In the genomic region with DNA sequence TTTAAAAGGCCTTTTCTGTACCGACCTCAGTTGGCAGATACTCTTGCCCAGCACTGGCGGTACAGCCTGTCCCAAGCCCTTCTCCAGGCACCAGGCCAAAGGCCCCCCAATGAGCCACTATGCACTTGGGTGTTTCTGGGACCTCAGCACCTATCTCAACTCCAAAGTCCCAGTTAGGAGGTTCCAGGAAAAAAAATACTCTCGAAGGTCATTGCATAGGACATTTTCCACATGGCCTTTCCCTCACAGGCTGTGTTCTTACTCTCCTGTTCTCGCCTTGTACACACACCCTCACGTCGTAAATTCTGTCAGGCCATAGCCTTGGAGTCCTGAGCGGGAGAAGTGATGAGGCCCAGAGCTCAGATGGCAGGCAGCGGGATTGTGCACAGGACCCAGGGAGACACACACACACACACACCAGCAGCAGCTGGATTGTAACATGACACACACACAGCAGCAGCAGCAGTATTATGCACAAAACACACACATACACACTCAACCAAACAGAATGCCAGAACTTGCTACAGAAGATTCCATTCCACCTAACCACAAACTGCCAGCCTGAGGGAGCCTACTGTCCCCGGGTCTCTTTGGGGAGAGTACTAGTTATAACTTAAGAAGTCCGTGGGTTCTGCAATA, we compare ENCODE assay signal across 8 mouse cellular contexts. TPM values are rescaled to one million over a fixed set of nuclear protein-coding genes. Genes with fewer than 3 reads are reported as not detected.
DNase-seq lines count a peak whose midpoint lies in the region; ATAC-seq and TF ChIP-seq lines count a peak whose summit lies in the region.

No protein-coding gene starts in this region.

- H3K4me2 ChIP-seq in lung, embryonic 16.5 days (ENCODE audit: low read depth, low read length), result peak overlapping the region; percentile 47

- H3K9ac ChIP-seq in lung, embryonic 16.5 days (ENCODE audit: low read length), result peak overlapping the region; percentile 29

- H3K9me3 ChIP-seq in lung, embryonic 16.5 days (ENCODE audit: control insufficient read depth, low read length), result no peaks in the 10 kb centered on the region

- no peak for TF ChIP-seq CTCF in olfactory bulb, adult 2 months (IDR thresholded peaks at IDR 0.05; ENCODE audit: insufficient read depth, low read depth, low read length)

- H3K36me3 ChIP-seq in lung, embryonic 16.5 days (ENCODE audit: control insufficient read depth, insufficient read depth, low read length), result no peaks in the 10 kb centered on the region

- no peak for TF ChIP-seq POLR2A in olfactory bulb, adult 2 months (IDR thresholded peaks at IDR 0.05; ENCODE audit: insufficient read depth, low read depth, low read length)

- ATAC-seq in lung, embryonic 16.5 days (ENCODE audit: low read depth), result 0 out of 2 replicates have a peak, but pooled peaks have one; percentile 15

- 41% methylated on average over 10 of the region's 10 CpGs for WGBS in lung, embryonic 16.5 days
- WGBS in olfactory bulb, adult 2 months, result 67% methylated on average over 10 of the region's 10 CpGs

- no peak overlapping the region for H3K4me3 ChIP-seq in lung, embryonic 16.5 days (ENCODE audit: low read length)
- peak overlapping the region; percentile 9; the same call in 1 of the 2 replicates for H3K4me3 ChIP-seq in olfactory bulb, adult 2 months (ENCODE audit: insufficient read depth, low read depth, low read length)

- H3K27me3 ChIP-seq in lung, embryonic 16.5 days (ENCODE audit: control insufficient read depth, insufficient read depth, low read depth, low read length), result no peaks in the 10 kb centered on the region

- no peak overlapping the region for H3K27ac ChIP-seq in lung, embryonic 16.5 days (ENCODE audit: low read length)
- peak overlapping the region; percentile 12; the same call in 1 of the 2 replicates for H3K27ac ChIP-seq in olfactory bulb, adult 2 months (ENCODE audit: insufficient read depth, low read depth, low read length)

- peaks cover 14% of the 10 kb centered on the region for H3K4me1 ChIP-seq in lung, embryonic 16.5 days (replicated peaks; ENCODE audit: control insufficient read depth, insufficient read depth, low read length)
- H3K4me1 ChIP-seq in olfactory bulb, adult 2 months (ENCODE audit: control insufficient read depth, insufficient read depth, low read length), result peaks cover 6% of the 10 kb centered on the region; the same call in 1 of the 2 replicates

- DNase-seq in adrenal gland, adult 8-10 months, result peak; percentile 21
- DNase-seq in adrenal gland, postnatal 4 days (ENCODE audit: low spot score in 2 of 2), result no peak
- no peak for DNase-seq in lung, adult 18-20 months
- DNase-seq in kidney, adult 8-10 months, result peak; percentile 46 to 67
- no peak for DNase-seq in spleen, postnatal 36 days (ENCODE audit: low spot score in 2 of 2)
- DNase-seq in lung, postnatal 14 days, result no peak

RNA-seq across cellular contexts. Expression of a gene that starts 5.8 kb away (rescaled TPM):
- 10 to 100 TPM in 3 of 4 experiments, 1 to 10 TPM in 1; 7.7 to 65.3 (median 27.8) TPM for total RNA-seq in adrenal gland, adult 8-10 months (2022)
- total RNA-seq in adrenal gland, postnatal 4 days (2021), result 1 to 10 TPM; 6.1 to 7.4 TPM
- polyA plus RNA-seq in lung, embryonic 16.5 days (2015; fragmentation: Nextera tagmentation; extraction: Ambion mirVana), result 2.1 and 2.4 TPM in 2 replicates
- polyA plus RNA-seq in olfactory bulb, adult 2 months (2012; ENCODE audit: insufficient read depth, insufficient read length, low replicate concordance, missing spikeins), result not detected in 2 replicates

Comparison
In these comparisons a context has a peak if more than half of its experiments do, and no peak if none do; other contexts are left out.
1. DNase-seq: peak in adrenal gland, adult 8-10 months (single experiment) and kidney, adult 8-10 months (2 of 2); none in adrenal gland, postnatal 4 days (0 of 2), lung, adult 18-20 months (0 of 2), spleen, postnatal 36 days (0 of 2) and lung, postnatal 14 days (single experiment).